Mouse (Mus musculus) olfactory bulb, adult 2 months (tissue): Measurements from ENCODE around the gene Hgd.

ENCODE experiments used
- CTCF ChIP-seq: fragments of 200-500 bp; IDR thresholded peaks from 2 replicates; pipeline ENCODE4 v1.5.1; 2012; ENCODE audit warnings: low read depth, mild to moderate bottlenecking, low read length, moderate library complexity; ENCODE audit not compliant: insufficient read depth
- POLR2A ChIP-seq: fragments of 200-500 bp; IDR thresholded peaks from 2 replicates; pipeline ENCODE4 v1.6.1; 2012; ENCODE audit warnings: mild to moderate bottlenecking, low read depth, low read length, moderate library complexity; ENCODE audit not compliant: insufficient read depth

DNA sequence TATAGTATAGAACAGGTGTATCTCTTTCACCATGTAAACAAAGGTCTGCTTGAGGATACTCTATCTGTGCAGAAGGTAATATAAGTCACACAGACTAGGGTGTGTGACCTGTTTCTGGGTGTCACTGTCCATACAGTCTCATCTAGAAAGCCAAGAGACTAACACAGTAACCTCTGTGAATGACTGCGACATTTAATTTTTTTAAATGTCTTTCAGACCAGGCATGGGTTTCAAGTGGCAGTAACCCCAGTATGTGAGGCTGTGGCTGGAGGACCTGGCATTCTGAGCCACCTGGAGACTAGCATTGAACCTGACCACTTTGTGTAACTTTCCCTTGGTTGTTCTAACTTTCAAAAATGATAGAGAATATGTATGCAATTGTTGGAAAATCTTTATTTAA, 73.1 kb downstream of the Hgd start:
- TF ChIP-seq POLR2A (no peak), CTCF (no peak)
